Mouse (Mus musculus): ENCODE results near the gene Ticam1. TPM values are rescaled to one million over a fixed set of nuclear protein-coding genes. Genes with fewer than 3 reads are reported as not detected.

Gene Ticam1
- polyA plus RNA-seq, 1 experiment: 4.2 TPM

DNA sequence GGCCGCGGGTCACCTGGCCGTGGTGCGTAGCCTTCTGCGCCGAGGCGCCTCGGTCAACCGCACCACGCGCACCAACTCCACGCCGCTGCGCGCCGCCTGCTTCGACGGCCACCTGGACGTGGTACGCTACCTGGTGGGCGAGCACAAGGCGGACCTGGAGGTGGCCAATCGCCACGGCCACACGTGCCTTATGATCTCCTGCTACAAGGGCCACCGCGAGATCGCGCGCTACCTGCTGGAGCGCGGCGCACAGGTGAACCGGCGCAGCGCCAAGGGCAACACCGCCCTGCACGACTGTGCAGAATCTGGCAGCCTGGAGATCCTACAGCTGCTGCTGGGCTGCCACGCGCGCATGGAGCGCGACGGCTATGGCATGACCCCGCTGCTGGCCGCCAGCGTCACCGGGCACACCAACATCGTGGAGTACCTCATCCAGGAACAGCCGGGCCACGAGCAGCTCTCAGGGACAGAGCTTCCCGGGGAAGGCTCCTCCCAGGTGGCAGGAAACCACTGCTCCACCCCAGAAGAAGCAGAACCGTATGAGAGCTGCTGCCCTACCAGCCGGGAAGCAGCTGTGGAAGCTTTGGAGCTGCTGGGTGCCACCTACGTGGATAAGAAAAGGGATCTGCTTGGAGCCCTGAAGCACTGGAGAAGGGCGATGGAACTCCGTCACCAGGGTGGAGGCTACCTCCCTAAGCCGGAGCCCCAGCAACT, 19.2 kb downstream of the Ticam1 start:
- peaks cover 15% of the 10 kb centered on the region for H3K4me1 ChIP-seq (ENCODE audit: control insufficient read depth, insufficient read depth, low read length)
- peak overlapping the region; percentile 44 for H3K4me3 ChIP-seq (ENCODE audit: insufficient read depth, low read length)
- no peak for TF ChIP-seq CTCF (IDR thresholded peaks at IDR 0.05; ENCODE audit: extremely low read depth, insufficient read depth, low read length)
- H3K27ac ChIP-seq (ENCODE audit: insufficient read depth, low read length): no peak overlapping the region; the same call in 1 of the 2 replicates

DNA sequence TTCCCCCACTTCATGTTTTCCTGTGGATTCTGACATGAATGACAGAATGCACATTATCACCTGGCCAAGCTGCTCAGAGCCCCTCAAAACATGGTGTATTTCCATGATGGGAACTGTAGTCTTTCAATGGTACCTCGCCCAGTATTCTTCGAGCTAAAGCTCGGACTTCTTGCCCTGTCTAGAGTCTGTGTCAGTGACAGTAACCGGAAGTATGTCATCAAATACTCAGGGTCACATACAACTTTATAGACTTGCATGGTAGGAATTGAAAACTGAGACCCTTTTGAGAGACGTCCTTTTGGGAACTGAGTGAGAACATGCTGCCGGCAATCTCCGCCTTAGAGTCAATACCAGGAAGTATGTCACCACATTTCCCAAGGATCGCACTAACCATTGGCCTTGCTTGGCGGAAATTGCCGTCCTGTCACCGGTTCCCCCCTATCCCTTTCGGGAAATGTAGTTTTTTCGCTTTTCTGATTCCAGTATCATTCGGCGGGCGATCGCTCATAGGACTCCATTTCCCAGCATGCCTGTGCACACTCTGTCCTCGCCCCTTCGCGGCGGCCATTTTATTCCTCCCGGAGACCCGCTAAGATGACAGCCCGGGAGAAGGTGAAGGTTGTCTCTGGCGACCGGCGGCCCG, 20.2 kb downstream of the Ticam1 start, which contains the start of gene Fem1a:
Fem1a (plus strand) TSS at position 572 of the 643 bp plus-strand sequence.
- peak within 1 kb of the TSS; percentile 38 for H3K27ac ChIP-seq (ENCODE audit: insufficient read depth, low read length)
- H3K4me1 ChIP-seq (ENCODE audit: control insufficient read depth, insufficient read depth, low read length): peaks cover 15% of the 10 kb centered on the region
- H3K4me3 ChIP-seq (ENCODE audit: insufficient read depth, low read length): peak within 1 kb of the TSS; percentile 44
- TF ChIP-seq CTCF (IDR thresholded peaks at IDR 0.05; ENCODE audit: extremely low read depth, insufficient read depth, low read length) (no peak), POLR2A (IDR thresholded peaks at IDR 0.05; ENCODE audit: extremely low read depth, insufficient read depth, low read length) (peak; percentile 77)

DNA sequence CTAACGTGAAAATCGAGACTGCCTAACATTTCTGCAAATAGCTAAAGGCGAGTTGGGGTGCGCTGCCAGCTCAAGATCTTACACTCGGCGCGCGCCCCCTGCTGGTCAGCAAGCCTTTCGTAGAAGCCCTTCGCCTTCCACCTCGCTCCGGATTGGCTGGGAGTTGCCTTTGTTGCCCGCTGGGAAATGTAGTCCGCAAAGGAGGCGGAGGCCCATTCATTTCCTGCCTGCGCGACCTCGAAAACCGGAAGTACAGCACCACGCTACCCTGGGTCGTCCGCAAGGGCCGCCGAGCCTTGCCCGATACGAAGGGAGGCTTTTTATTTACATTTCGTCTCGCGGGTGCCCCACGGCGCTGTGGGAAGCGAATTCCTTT, 20.7 kb downstream of the Ticam1 start:
- H3K4me3 ChIP-seq (ENCODE audit: insufficient read depth, low read length): peak overlapping the region; percentile 44
- peak overlapping the region; percentile 38 for H3K27ac ChIP-seq (ENCODE audit: insufficient read depth, low read length)
- peaks cover 13% of the 10 kb centered on the region for H3K4me1 ChIP-seq (ENCODE audit: control insufficient read depth, insufficient read depth, low read length)
- TF ChIP-seq POLR2A (IDR thresholded peaks at IDR 0.05; ENCODE audit: extremely low read depth, insufficient read depth, low read length) (peak; percentile 78), CTCF (IDR thresholded peaks at IDR 0.05; ENCODE audit: extremely low read depth, insufficient read depth, low read length) (peak; percentile 87)

DNA sequence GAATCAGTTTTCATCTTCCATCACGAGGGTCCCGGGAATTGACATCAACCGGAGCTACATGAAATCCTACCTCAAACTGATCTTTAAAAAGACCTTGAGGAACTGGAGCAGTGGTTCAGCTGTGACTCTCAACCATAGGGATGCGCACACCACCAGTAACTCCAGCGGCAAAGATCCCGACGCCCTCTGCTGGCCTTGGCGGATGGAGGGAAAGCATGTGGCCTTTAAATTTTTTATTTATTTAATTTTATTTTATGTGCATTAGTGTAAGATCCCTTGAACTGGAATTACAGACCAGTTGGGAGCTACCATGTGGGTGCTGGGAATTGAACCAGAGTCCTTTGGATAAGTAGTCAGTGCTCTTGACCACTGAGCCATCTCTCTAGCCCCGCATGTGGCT, 21.2 kb downstream of the Ticam1 start:
- Histone ChIP-seq H3K4me3 (ENCODE audit: insufficient read depth, low read length) (no peak overlapping the region; the same call in 1 of the 2 replicates), H3K4me1 (ENCODE audit: control insufficient read depth, insufficient read depth, low read length) (peaks cover 13% of the 10 kb centered on the region), H3K27ac (ENCODE audit: insufficient read depth, low read length) (peak overlapping the region; percentile 24; the same call in 1 of the 2 replicates)
- TF ChIP-seq POLR2A (IDR thresholded peaks at IDR 0.05; ENCODE audit: extremely low read depth, insufficient read depth, low read length) (no peak), CTCF (IDR thresholded peaks at IDR 0.05; ENCODE audit: extremely low read depth, insufficient read depth, low read length) (peak; percentile 37; the same call in 1 of the 2 replicates)

DNA sequence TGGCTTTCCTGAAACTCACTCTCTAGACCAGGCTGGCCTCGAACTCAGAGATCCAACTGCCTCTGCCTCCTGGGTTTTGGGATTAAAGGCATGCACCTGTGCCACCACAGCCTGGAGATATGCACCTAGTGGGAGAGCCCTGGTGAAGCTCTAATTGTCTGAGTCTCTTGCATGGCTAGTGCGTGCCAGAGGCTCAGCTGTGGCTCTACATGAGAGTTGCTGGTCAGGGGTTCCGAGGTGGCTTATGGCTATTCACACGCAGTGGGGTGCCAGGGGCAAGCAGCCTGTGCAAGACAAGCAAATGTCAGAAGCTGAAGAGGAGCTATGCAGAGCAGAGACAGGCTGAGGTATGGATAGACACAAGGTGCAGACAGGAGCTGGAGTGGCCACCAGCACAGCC, 21.9 kb downstream of the Ticam1 start:
- TF ChIP-seq CTCF (IDR thresholded peaks at IDR 0.05; ENCODE audit: extremely low read depth, insufficient read depth, low read length) (no peak), POLR2A (IDR thresholded peaks at IDR 0.05; ENCODE audit: extremely low read depth, insufficient read depth, low read length) (no peak)
- no peak overlapping the region for H3K4me3 ChIP-seq (ENCODE audit: insufficient read depth, low read length)
- H3K27ac ChIP-seq (ENCODE audit: insufficient read depth, low read length): no peak overlapping the region
- H3K4me1 ChIP-seq (ENCODE audit: control insufficient read depth, insufficient read depth, low read length): peaks cover 6% of the 10 kb centered on the region

DNA sequence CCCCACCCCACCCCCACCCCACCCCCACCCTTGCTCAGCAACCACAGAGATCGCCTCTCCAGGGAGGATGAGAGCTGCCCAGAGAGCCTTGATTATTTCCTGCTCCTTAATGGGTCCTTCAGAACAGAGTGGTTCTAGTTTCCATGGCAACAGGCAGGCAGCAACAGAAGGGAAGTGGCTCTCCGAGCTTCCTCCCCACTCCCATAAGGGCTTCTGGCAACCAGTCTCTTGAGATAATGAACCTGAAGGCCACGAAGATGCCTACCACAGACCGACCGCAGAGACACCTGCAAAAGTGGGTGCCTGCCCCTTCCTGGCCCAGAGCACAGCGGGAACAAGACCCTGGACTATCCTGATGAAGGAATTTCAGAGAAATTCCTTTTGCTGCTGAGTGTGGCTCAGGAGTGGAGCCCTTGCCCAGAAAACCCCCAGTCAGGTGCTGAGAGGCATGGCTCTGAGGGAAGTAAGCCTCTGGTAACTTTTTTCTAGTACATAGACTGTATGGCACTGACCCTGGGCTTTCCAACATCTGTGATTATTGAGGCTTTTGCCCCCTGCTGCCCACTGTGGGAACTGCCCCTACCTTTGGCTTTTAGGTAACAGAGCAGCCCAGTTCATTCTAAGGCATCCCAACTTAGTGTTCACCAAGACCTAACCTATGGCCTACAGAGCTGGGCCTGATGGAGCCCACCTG, 25.3 kb downstream of the Ticam1 start:
- H3K4me1 ChIP-seq (ENCODE audit: control insufficient read depth, insufficient read depth, low read length): no peaks in the 10 kb centered on the region
- TF ChIP-seq POLR2A (IDR thresholded peaks at IDR 0.05; ENCODE audit: extremely low read depth, insufficient read depth, low read length) (no peak), CTCF (IDR thresholded peaks at IDR 0.05; ENCODE audit: extremely low read depth, insufficient read depth, low read length) (peak; percentile 56)
- no peak overlapping the region for H3K4me3 ChIP-seq (ENCODE audit: insufficient read depth, low read length)
- H3K27ac ChIP-seq (ENCODE audit: insufficient read depth, low read length): no peak overlapping the region

DNA sequence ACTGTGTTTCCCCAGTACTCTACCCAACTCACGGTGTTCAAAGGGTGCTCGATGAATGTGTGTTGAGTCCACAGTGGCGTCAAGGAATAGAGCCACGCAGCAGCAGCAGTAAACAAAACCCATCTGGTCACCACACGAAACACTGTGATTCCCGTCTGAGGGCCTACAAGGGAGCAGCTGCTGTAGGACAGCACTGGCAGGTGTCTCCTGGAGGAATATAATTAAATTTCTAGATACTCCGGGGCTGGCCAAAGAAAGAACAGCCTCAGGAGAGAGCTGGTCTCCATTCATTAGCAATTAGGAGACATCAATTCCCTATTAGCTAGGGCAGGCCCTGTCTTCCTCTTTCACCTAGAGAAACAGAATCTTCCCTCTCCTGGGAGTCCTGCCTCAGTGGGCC, 31.0 kb downstream of the Ticam1 start:
- no peak for TF ChIP-seq POLR2A (IDR thresholded peaks at IDR 0.05; ENCODE audit: extremely low read depth, insufficient read depth, low read length)
- no peak for TF ChIP-seq CTCF (IDR thresholded peaks at IDR 0.05; ENCODE audit: extremely low read depth, insufficient read depth, low read length)
- Histone ChIP-seq H3K27ac (ENCODE audit: insufficient read depth, low read length) (no peak overlapping the region), H3K4me3 (ENCODE audit: insufficient read depth, low read length) (no peak overlapping the region), H3K4me1 (ENCODE audit: control insufficient read depth, insufficient read depth, low read length) (peaks cover 3% of the 10 kb centered on the region)

DNA sequence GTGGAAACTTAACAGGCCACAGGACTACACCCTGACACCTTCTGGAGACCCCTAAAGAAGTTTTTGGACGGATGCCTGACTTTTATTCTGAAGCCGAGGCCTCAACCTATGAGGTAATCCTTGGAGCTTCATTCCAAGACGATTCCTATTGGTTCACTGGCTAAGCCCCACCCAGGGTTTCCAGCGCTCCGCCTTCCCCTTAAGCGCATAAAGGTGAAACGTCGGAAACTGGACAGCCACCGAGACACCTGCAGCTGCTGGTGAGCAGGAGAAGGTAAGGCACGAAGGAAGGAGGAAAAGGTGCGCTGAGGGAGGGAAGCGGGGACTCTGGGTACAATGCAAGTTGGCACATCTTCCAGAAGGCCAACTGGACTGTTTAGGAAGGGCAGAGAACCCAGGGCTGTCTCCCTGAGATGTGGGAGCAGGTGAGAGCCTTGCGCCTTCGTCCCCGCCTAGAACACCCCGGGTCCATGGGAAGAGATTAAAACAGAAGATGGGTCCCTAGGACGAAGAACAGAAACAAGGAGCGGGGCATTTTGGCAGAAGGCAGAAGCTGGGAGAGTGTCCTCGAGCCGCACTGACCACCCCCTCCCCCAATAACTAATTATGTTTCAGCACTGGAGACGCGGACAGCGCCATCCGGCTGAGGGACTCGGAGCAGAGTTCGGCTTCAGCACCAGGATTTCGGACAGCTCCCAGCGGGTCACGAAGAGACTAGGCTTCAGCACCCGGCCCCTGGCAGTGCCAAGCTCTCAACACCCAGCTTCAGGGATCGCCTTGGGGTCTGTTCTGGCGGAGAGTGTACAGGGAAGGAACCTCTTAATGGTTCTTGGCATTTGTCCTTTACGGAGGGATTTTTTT, 34.8 kb downstream of the Ticam1 start:
- peak overlapping the region; percentile 67 for H3K4me3 ChIP-seq (ENCODE audit: insufficient read depth, low read length)
- peaks cover 3% of the 10 kb centered on the region for H3K4me1 ChIP-seq (ENCODE audit: control insufficient read depth, insufficient read depth, low read length)
- peak overlapping the region; percentile 5; the same call in 1 of the 2 replicates for H3K27ac ChIP-seq (ENCODE audit: insufficient read depth, low read length)
- TF ChIP-seq CTCF (IDR thresholded peaks at IDR 0.05; ENCODE audit: extremely low read depth, insufficient read depth, low read length) (no peak), POLR2A (IDR thresholded peaks at IDR 0.05; ENCODE audit: extremely low read depth, insufficient read depth, low read length) (peak; percentile 99)
